Mouse (Mus musculus): ENCODE data around the gene Dmgdh. TPM values are rescaled to one million over a fixed set of nuclear protein-coding genes. Genes with fewer than 3 reads are reported as not detected.

Gene Dmgdh
- polyA plus RNA-seq, 1 experiment from 2014 or later = 0.17 TPM

DNA sequence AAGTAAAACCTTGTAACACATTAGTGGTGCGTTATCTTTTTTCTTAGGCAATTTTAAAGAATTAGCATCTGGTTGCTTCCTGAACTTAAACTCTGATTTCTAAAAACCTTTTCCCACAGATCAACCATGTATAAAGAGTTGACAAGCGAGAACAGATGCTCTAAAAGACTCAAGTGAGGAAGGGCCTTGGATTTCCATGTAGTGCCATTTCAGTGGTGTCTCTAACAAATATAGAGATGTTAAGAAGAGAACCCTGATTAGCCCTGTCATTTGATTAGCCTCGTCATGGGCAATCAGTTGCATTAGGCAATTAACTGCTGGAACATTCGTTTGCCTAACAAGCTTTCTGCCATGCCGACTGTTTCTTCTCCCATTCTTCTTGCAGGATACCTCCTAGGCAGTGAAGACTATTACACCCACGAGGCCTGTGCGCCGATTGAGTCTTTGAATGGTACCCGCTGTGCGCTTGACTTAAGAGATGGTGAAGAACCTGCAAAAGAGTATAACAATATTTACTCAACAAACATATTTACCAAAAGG, 119.5 kb downstream of the Dmgdh start:
- DNase-seq (no peak), ATAC-seq (ENCODE audit: low FRiP score, low TSS enrichment) (no peak)
- 80% methylated on average over 10 of the region's 10 CpGs for WGBS

DNA sequence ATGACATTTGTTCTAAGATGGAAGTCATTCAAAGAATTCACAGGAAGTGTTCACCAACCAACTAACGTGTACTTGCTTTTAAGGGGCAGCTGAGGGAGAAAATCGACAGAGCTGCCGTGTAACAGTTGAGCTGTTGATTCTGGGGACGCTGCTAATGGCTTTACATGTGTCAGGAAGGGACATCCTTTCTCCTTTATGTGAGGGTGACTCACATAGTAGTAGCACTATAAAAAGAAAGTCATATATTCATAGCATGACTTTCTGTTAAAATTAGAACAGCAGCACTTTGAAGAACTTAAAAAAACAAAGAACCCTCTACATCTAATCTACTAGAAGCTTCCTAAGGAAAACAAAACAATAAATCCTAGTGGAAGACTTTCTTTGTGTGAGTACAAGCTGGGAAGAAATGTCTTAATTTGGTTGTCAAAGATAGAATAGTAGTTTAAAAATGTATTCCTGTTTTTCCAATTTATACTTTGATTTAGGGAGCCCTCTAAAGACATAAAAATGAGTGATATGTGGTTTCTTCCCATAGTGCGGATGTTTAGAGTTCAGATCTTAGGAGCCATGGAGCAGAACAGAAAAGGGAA, 122.9 kb downstream of the Dmgdh start:
- H3K27me3 ChIP-seq (ENCODE audit: control insufficient read depth, insufficient read depth, low read length) = no peaks in the 10 kb centered on the region
- 86% methylated on average over 5 of the region's 5 CpGs for WGBS

More for the DNA sequence above, 119.5 kb downstream of the Dmgdh start:
- no peak overlapping the region for H3K4me2 ChIP-seq (ENCODE audit: low read length)
- no peak overlapping the region for H3K27ac ChIP-seq (replicated peaks; ENCODE audit: low read depth, low read length)
- no peak overlapping the region for H3K9ac ChIP-seq (replicated peaks; ENCODE audit: low read length)
- 0 out of 2 replicates have a peak, but pooled peaks cover 5% of the 10 kb centered on the region for H3K4me1 ChIP-seq (ENCODE audit: control insufficient read depth, insufficient read depth, low read length)
- H3K36me3 ChIP-seq (ENCODE audit: control insufficient read depth, insufficient read depth, low read length) = no peaks in the 10 kb centered on the region
- no peaks in the 10 kb centered on the region for H3K9me3 ChIP-seq (ENCODE audit: control insufficient read depth, low read length)
- H3K27me3 ChIP-seq (ENCODE audit: control insufficient read depth, insufficient read depth, low read length) = no peaks in the 10 kb centered on the region
- no peak overlapping the region for H3K4me3 ChIP-seq (replicated peaks; ENCODE audit: low read depth, low read length)

More for the DNA sequence above, 122.9 kb downstream of the Dmgdh start:
- Histone ChIP-seq H3K9me3 (ENCODE audit: control insufficient read depth, low read length) (no peaks in the 10 kb centered on the region), H3K27ac (replicated peaks; ENCODE audit: low read depth, low read length) (no peak overlapping the region), H3K4me1 (ENCODE audit: control insufficient read depth, insufficient read depth, low read length) (0 out of 2 replicates have a peak, but pooled peaks cover 5% of the 10 kb centered on the region), H3K9ac (replicated peaks; ENCODE audit: low read length) (no peak overlapping the region), H3K4me2 (ENCODE audit: low read length) (no peak overlapping the region), H3K36me3 (ENCODE audit: control insufficient read depth, insufficient read depth, low read length) (no peaks in the 10 kb centered on the region), H3K4me3 (replicated peaks; ENCODE audit: low read depth, low read length) (no peak overlapping the region)
- ATAC-seq (ENCODE audit: low FRiP score, low TSS enrichment) = no peak
- no peak for DNase-seq

Small RNAs within 50 kb of the gene (microRNA-seq; reads per million reads assigned to microRNA genes)
- gene Mir5624 = not detected

Other genes starting within 250 kb of the Dmgdh start
- gene Jmy, start 174.6 kb upstream of the Dmgdh start, polyA plus RNA-seq (2014; fragmentation: Nextera tagmentation; extraction: Ambion mirVana) = 6.4 and 8.7 TPM in 2 replicates
- gene Bhmt, start 36.5 kb upstream of the Dmgdh start, polyA plus RNA-seq (2014; fragmentation: Nextera tagmentation; extraction: Ambion mirVana) = 0.28 TPM in 1 of 2 replicates, not detected in the other
- gene Bhmt2, start 131 bp upstream of the Dmgdh start, polyA plus RNA-seq (2014; fragmentation: Nextera tagmentation; extraction: Ambion mirVana) = not detected in 2 replicates
- 8.6 and 12.7 TPM in 2 replicates for gene Arsb, start 97.2 kb downstream of the Dmgdh start, polyA plus RNA-seq (2014; fragmentation: Nextera tagmentation; extraction: Ambion mirVana)

All from midbrain, embryonic 14.5 days (tissue).